Mouse (Mus musculus): ENCODE results near the gene Cinp.
"Not testable (repeated sequence)": the region's sequence is repeated elsewhere in the genome, so short reads cannot be mapped to it uniquely, and the experiment has no call there.

Cinp gene

GRCm38 (mm10) chr12:110860293-110860692 is 28.7 kb downstream of the Cinp start:
- no peak for DNase-seq (ENCODE audit: low read depth)

DNA sequence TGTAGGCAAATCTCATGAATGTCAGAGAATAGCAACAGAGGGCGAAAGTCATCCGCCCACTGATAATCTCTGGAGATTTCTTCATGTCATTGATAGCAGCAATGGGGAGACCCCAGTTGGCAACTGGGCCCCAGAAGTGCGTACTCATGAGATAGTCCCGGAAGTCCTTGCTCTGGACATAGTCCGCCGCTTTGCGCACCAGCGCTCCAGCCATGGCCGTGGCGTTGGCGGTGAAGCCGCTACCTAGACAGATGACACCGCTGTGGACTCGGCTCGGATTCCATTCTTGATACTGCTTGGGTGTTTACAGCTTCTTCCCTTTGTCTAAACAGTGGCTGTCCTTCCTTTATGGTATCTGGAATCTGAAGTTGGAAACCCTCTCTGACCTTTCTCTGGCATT is 30.3 kb downstream of the Cinp start:
- not testable (repeated sequence) for DNase-seq (ENCODE audit: low read depth)

DNA sequence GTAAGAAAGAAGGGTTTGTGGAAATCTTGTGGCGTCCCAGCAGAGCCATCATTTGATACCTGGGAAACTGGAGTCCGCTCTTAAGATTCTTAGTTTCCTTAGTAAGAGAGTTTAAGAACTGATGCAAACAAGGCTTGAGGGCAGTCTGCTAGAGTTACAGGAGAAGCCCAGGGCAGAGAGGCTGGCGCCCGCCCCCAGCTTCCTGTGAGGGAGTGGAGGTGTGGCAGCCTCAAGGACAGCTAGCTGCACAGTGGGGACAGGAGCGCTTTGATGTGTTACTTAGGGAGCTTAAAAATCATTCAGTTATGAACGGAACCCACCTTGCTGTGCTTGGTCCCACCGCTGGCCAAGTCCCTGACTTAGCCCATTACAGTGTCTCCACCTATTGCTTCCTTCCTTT is 31.7 kb downstream of the Cinp start:
- DNase-seq (ENCODE audit: low read depth) = peak; percentile 59

GRCm38 (mm10) chr12:110854786-110855737 is 33.9 kb downstream of the Cinp start:
- peak; percentile 42 for DNase-seq (ENCODE audit: low read depth)

GRCm38 (mm10) chr12:110851923-110852322 is 37.0 kb downstream of the Cinp start:
- no peak for DNase-seq (ENCODE audit: low read depth)

DNA sequence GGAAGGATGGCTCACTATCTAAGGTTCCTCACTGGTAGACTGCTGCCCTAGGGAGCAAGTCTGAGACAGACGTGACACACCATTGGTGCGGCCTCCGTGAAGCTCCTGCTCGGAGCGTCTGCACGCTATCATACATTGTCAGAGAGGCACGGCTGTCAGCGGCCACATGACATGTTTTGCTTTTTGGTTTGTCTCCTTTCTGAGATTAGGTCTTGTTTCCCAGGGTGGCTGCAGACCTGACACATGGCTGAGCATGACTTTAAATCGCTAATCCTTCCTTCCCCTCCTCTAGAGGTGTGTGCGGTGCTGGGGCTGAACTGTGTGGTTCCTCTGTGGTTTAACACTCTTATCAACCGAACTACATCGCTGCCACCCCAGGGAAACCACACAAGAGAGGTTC is 37.5 kb downstream of the Cinp start:
- DNase-seq (ENCODE audit: low read depth) = peak; percentile 66

DNA sequence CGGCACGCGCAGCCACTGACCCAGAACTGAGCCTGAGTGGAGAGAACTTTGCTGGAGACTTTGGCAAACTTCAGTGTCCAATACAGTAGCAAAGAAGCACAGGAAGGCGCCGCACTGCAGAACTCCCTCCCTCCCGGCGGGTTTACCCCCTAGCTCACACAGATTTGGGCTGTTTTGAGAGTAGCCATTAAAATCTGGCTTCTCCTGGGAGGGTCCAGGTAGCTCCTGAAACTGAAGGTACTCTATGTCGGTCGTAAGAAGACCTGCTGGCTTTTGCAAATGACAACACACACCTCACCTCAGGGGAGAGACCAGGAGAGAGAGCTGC is 38.1 kb downstream of the Cinp start:
- DNase-seq (ENCODE audit: low read depth) = peak; percentile 53

DNA sequence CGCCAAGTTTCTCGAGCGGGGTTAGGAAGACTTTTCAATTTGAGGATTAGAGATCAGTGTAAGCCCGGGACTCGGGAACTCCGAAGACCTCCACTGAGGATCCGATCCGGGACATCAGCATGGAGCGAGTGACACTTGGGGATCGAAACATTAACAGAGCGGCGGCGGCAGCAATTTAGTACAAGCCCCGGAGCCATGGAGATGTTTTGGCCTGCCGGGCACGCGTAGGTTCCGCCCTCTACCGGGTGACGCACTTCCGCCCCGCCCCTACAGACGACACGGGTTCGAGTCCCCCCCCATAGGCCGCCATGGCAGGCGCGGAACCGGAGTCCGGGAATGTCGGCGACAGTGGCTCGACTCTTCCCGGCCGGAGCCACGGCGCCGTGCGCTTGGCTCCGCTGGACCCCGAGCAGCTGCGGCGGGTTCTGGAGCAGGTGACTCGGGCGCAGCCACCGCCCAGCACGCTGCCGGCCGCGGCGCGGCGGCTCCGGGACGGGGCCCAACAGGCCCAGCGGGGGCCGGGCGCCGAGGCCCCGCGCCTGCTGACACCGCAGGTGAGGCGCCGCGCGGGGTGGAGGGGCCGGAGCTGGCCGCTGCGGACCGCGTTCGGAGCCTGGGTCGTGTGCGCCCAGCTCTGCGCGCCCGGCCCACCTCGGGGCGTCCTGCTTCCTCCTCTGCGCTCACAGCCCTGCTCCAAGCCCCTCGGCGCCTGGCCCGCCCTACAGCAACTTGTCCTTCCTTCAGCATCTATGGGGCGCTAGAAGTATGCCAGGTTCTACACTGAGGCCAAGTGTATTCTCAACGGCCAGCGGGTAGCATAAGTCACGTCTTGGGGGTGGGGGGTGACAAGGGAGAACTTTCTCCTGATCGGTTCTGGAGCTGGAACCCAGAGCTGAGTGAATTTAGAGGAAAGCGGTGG is 38.7 kb downstream of the Cinp start, which contains the start of gene Zfp839:
Gene Zfp839 (plus strand): TSS at position 244 of the 919 bp plus-strand sequence.
- peak; percentile 76 for DNase-seq (ENCODE audit: low read depth)

- DNase-seq (ENCODE audit: low read depth) = no peak
These were observed 42.7 kb downstream of the Cinp start for GRCm38 (mm10) chr12:110846191-110846765.

DNA sequence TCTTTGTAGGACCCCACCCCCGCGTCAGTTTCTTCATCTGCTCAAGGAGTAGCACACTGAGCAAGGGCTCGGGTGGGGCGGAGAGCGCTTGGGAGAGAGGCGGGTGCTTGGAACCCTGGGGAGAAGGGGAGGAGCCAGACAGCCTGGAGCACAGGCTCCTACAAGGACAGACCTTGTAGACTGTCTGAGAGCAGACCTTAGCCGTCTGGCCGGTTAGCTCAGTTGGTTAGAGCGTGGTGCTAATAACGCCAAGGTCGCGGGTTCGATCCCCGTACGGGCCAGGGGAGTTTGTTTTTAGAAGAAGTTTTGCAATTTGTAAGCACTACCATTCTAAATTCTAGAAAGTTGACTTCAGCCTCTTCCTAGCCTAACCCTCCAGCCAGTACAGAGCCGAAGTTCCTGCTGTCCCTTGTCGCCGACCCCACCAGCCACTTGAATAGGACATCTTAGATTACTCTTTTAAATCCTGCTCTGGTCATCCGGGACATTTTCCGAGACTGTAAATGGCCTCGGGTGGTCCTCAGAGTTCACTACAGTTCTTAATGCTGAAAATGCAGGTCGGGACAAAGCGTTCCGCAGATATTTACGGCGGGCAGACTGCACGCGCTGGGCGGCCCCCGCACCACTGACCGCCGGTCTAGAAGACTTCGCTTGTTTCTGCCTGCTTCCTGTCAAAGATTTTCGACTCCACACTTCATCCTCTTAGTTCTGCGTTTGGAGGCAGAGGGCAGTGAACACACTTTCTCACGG is 43.6 kb downstream of the Cinp start:
- peak; percentile 79 for DNase-seq (ENCODE audit: low read depth)

DNA sequence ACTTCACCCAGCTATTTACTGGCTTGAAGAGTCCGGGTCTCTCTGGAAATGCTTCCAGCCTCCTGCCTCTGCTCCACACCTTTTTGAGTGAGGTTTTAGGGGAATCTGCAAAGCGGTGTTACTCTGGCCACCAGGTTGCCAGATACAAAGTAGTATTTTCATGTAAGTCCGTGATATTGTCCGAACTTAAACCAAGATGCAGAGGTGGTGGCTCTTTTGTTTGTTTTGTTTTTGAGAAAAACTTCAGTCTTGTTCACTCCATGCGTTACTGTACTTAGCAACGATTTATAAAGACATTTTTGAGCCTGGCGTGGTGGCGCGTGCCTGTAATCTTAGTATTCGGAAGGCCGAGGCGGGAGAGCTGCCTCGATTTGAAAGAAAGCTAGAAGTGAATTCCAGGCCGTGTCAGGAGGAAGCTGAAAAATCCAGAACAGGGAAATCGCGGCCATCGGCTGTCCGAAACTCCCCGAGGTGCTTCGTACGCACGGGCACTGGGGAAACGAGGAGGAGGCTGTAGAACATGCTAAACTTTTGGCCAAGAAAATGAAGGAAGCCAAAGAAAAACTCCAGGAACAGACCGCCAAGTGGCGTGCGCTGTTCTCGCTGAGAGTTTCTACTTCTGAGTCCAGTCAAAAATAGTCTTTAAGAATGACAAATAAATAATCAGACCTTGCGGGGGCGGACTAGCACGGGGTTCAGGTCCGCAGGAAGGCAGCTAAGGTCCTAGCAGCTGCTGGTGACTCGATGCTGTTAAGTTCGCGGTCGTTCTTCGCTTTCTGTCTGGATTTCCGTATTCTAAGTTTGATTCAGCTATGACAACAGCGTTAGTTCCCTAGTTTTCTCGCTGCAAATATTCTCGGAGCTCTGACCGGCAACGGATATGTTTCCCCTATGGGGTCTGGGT is 44.5 kb downstream of the Cinp start:
- DNase-seq (ENCODE audit: low read depth) = peak; percentile 58

DNA sequence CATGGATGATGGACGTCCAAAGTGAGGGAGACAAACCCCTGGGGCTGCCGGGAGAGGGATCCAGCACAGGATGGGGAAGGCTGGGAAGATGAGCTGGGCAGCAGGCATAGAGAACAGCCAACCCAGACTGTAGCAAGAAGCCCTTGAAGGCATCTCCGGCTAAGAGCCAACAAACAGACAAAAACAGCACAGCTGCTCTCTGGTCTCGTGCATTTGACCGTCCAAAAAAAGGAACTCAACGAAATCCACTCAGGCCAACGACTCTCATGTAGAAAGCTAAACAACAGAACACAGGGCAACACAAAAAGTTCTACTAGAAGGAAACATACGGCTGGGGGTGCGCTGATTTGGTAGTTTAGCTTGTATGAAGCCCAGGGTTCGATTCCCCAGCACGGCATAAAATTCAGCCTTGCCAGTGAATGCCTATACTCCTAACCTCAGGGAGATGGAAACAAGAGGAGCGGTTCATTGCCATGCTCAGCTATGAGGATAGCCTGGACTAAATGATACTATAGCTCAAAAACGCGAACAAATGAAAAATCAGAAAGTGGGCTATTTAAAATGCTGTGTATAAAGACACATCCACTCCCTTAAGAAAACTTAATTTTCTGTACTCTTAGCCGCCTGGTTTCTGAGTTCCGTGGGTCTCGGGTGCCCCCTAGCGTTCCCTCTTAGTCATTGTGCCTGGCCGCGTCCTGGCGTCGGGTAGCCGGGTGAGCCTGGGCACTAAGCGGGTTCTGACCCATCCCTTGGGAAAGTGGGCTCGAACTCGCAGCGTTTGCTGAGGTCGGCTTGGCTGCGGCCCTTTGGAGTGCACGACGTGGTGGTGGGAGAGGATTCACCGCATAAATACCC is 45.5 kb downstream of the Cinp start:
- DNase-seq (ENCODE audit: low read depth) = peak; percentile 91

- DNase-seq (ENCODE audit: low read depth) = no peak
These were observed 47.0 kb downstream of the Cinp start for GRCm38 (mm10) chr12:110841731-110842493.

DNA sequence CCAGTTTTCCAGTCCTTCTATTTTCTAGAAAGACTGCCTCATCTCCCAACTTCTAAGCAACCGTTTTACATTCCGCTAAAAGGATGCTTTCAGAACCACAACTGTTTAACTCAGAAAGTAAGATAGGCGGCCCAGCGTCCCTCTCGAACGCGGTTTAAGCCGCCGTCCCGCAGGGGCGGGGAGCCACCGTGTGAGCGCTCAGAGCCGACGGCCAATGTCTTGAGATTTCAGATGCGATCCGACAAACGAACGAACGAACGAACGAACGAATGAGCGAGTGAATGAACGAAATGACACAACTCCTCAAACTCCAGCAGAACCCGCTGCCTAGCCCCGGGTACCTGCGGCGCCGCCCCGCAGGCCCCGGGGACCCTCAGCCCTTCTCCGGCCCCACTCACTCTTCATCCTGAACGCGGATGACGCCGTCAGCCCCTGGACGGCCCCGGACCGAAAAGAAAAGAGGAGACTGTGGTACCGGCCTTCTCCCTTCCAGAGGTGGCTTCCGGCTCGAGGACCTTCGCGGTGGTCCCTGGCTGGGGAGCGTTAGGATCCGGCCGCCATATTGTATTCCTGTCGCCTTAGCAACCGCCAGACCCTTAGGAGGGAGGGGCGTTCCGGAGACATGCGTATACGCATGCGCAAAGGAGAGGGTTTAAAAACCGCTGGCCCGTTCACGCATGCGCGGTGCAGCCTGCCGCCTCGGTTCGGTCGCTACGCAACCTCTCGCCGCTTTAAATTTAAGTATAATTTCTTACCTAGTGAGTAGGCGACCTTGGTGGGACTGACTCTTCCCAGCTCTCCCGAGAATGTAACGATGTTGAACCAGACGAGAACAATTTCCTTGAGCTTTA is 48.4 kb downstream of the Cinp start, which contains the start of gene Mok:
Gene Mok (minus strand): TSS at position 592 of the 851 bp plus-strand sequence.
- peak; percentile 97 for DNase-seq (ENCODE audit: low read depth)

DNA sequence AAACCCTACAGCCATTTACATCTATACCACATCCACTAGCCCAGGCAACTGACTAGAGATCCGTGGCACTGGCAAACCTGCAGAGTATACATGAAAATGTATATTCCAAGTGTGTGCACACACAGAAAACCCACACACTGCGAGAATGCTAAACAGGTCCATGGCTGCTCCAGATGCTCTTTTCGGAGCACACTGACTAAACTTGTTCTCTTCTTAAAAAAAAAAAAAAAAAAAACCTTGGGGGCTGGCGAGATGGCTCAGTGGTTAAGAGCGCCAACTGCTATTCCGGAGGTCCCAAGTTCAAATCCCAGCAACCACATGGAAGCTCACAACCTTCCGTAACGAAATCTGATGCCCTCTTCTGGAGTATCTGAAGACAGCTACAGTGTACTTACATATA is 51.1 kb downstream of the Cinp start:
- DNase-seq (ENCODE audit: low read depth) = no peak

- DNase-seq (ENCODE audit: low read depth) = no peak
These were observed 51.6 kb downstream of the Cinp start for GRCm38 (mm10) chr12:110837192-110837841.

DNA sequence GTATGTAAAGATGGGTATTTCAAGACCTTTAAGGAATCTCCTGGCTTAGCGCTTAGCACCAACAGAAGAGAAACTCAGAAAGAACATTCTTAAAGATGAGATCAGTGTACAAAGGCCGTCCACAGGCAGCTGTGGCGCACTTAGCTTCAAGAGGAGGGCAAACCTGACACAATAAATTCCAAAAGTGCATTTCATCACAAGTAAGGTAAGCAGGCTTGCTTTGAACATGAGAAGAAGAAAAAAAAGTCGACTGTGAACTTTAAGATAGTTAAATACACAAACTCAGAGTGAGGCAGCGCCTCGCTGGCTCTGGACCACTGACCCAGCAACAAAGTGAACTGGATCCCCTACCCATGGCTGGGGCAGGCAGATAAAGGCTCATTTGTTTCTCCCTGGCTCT is 52.2 kb downstream of the Cinp start:
- no peak for DNase-seq (ENCODE audit: low read depth)
